Mouse (Mus musculus): Measurements from ENCODE around the gene Cdh3. TPM values are rescaled to one million over a fixed set of nuclear protein-coding genes. Genes with fewer than 3 reads are reported as not detected.

Gene Cdh3
- polyA plus RNA-seq, 1 experiment, result 0.42 TPM

GRCm38 (mm10) chr8:106539193-106539592 is 28.5 kb downstream of the Cdh3 start:
- 74% methylated on average over 5 of the region's 5 CpGs for WGBS
- Histone ChIP-seq H3K4me1 (ENCODE audit: control insufficient read depth, insufficient read depth, insufficient read length, low read length) (no peaks in the 10 kb centered on the region), H3K36me3 (ENCODE audit: control insufficient read depth, insufficient read depth, low read length) (no peaks in the 10 kb centered on the region), H3K27me3 (ENCODE audit: control insufficient read depth, insufficient read depth, low read length) (no peaks in the 10 kb centered on the region), H3K4me3 (ENCODE audit: low read depth, low read length) (no peak overlapping the region), H3K27ac (ENCODE audit: insufficient read depth, low read depth, low read length) (no peak overlapping the region)
- TF ChIP-seq POLR2A (IDR thresholded peaks at IDR 0.05; ENCODE audit: low read depth, low read length), result no peak
- TF ChIP-seq CTCF (IDR thresholded peaks at IDR 0.05; ENCODE audit: extremely low read depth, insufficient read length, insufficient replicate concordance, low read depth, low read length), result no peak

GRCm38 (mm10) chr8:106541002-106541401 is 30.3 kb downstream of the Cdh3 start:
- Histone ChIP-seq H3K27me3 (ENCODE audit: control insufficient read depth, insufficient read depth, low read length) (no peaks in the 10 kb centered on the region), H3K4me3 (ENCODE audit: low read depth, low read length) (no peak overlapping the region), H3K27ac (ENCODE audit: insufficient read depth, low read depth, low read length) (no peak overlapping the region), H3K4me1 (ENCODE audit: control insufficient read depth, insufficient read depth, insufficient read length, low read length) (no peaks in the 10 kb centered on the region), H3K36me3 (ENCODE audit: control insufficient read depth, insufficient read depth, low read length) (no peaks in the 10 kb centered on the region)
- TF ChIP-seq POLR2A (IDR thresholded peaks at IDR 0.05; ENCODE audit: low read depth, low read length) (no peak), CTCF (IDR thresholded peaks at IDR 0.05; ENCODE audit: extremely low read depth, insufficient read length, insufficient replicate concordance, low read depth, low read length) (no peak)
- WGBS, result 71% methylated on average over 11 of the region's 11 CpGs

DNA sequence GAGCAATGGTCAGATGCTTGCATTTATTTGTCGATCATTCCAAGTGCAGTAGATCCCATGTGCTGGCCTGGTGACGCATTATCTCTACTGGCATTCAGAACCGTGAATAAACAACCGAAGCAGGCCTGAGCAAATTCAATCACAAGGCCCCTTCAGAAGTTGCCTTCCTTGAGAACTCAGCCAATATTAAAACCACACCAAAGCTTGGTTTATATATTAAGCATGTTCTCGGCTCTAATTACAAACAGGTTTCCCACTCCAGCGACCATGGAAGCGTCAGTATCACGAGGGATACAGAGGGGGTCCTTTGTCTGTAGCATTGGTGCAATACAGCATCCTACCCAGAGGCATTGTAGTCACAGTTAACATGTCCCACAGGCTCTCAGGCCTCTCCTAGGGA is 32.4 kb downstream of the Cdh3 start:
- H3K4me1 ChIP-seq (ENCODE audit: control insufficient read depth, insufficient read depth, insufficient read length, low read length), result no peaks in the 10 kb centered on the region
- H3K27ac ChIP-seq (ENCODE audit: insufficient read depth, low read depth, low read length), result no peak overlapping the region
- 90% methylated on average over 8 of the region's 8 CpGs for WGBS
- TF ChIP-seq CTCF (IDR thresholded peaks at IDR 0.05; ENCODE audit: extremely low read depth, insufficient read length, insufficient replicate concordance, low read depth, low read length) (no peak), POLR2A (IDR thresholded peaks at IDR 0.05; ENCODE audit: low read depth, low read length) (no peak)
- no peak overlapping the region for H3K4me3 ChIP-seq (ENCODE audit: low read depth, low read length)
- H3K27me3 ChIP-seq (ENCODE audit: control insufficient read depth, insufficient read depth, low read length), result no peaks in the 10 kb centered on the region
- H3K36me3 ChIP-seq (ENCODE audit: control insufficient read depth, insufficient read depth, low read length), result no peaks in the 10 kb centered on the region

DNA sequence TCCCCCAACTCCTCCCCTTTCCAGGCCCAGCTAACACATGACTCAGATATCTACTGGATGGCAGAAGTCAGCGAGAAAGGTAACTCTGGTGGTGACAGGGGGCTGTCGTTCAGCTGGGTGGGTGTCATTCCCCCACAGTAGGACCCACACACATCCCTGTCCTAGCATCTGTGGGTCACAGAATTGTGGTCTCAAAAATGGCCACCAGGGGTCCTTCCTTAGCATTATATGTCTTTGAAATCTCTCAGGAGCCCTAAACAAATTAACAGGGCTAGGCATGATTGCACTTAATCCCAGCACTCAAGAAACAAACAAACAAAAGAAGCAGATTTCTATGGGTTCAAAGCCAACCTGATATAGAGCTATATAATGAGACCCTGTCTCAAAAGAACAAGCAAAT is 34.5 kb downstream of the Cdh3 start:
- no peak overlapping the region for H3K4me3 ChIP-seq (ENCODE audit: low read depth, low read length)
- H3K27ac ChIP-seq (ENCODE audit: insufficient read depth, low read depth, low read length), result no peak overlapping the region
- no peaks in the 10 kb centered on the region for H3K4me1 ChIP-seq (ENCODE audit: control insufficient read depth, insufficient read depth, insufficient read length, low read length)
- whole genome bisulfite sequencing, result 76% methylated on average over 2 of the region's 2 CpGs
- no peaks in the 10 kb centered on the region for H3K36me3 ChIP-seq (ENCODE audit: control insufficient read depth, insufficient read depth, low read length)
- TF ChIP-seq CTCF (IDR thresholded peaks at IDR 0.05; ENCODE audit: extremely low read depth, insufficient read length, insufficient replicate concordance, low read depth, low read length) (no peak), POLR2A (IDR thresholded peaks at IDR 0.05; ENCODE audit: low read depth, low read length) (no peak)
- no peaks in the 10 kb centered on the region for H3K27me3 ChIP-seq (ENCODE audit: control insufficient read depth, insufficient read depth, low read length)

DNA sequence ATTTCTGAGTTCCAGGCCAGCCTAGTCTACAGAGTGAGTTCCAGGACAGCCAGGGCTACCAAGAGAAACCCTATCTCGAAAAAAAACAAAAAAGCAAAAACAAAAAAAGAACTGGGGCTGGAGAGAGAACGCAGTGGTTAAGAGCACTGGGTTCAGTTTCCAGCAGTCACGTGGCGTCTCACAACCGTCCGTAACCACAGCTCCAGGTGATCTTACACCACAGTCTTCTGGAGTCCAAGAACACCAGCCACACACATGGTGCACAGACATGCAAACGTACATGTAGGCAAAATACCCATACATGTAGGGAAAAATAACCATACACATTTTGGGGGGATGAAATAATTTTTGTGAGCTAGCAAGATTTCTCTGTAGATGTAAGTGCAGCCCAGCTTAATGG is 36.1 kb downstream of the Cdh3 start:
- no peaks in the 10 kb centered on the region for H3K27me3 ChIP-seq (ENCODE audit: control insufficient read depth, insufficient read depth, low read length)
- no peak overlapping the region for H3K27ac ChIP-seq (ENCODE audit: insufficient read depth, low read depth, low read length)
- H3K4me1 ChIP-seq (ENCODE audit: control insufficient read depth, insufficient read depth, insufficient read length, low read length), result no peaks in the 10 kb centered on the region
- no peak overlapping the region for H3K4me3 ChIP-seq (ENCODE audit: low read depth, low read length)
- no peak for TF ChIP-seq CTCF (IDR thresholded peaks at IDR 0.05; ENCODE audit: extremely low read depth, insufficient read length, insufficient replicate concordance, low read depth, low read length)
- no peak for TF ChIP-seq POLR2A (IDR thresholded peaks at IDR 0.05; ENCODE audit: low read depth, low read length)
- no peaks in the 10 kb centered on the region for H3K36me3 ChIP-seq (ENCODE audit: control insufficient read depth, insufficient read depth, low read length)
- 86% methylated on average over 7 of the region's 7 CpGs for WGBS

DNA sequence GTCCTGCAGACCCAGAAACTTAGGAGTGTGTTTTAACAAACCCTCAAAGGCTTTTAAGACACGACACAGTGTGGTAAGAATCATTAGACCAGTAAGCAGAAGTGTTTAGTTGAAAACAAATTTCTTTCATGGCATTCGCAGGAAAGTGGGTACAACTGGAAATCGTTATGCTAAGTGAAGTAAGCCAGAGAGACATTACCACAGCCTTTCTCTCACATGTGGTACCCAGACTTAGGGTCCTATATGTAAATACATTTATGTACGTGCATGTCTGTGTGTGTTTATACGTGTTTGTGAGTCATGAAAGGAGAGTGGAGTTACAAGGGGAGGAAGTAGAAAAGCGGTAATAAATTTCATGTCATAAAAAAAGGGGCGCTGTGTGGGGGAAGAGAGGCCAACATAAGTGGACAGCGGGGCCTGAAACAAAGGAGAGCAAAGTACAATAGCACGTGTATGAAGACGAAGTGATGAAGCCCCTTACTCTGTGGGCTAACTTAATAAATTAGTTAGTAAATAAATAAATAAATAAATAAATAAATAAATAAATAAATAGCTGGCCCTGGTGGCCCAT is 37.8 kb downstream of the Cdh3 start:
- H3K4me1 ChIP-seq (ENCODE audit: control insufficient read depth, insufficient read depth, insufficient read length, low read length), result no peaks in the 10 kb centered on the region
- 33% methylated on average over 10 of the region's 10 CpGs for WGBS
- H3K4me3 ChIP-seq (ENCODE audit: low read depth, low read length), result no peak overlapping the region
- no peaks in the 10 kb centered on the region for H3K36me3 ChIP-seq (ENCODE audit: control insufficient read depth, insufficient read depth, low read length)
- TF ChIP-seq CTCF (IDR thresholded peaks at IDR 0.05; ENCODE audit: extremely low read depth, insufficient read length, insufficient replicate concordance, low read depth, low read length), result no peak
- TF ChIP-seq POLR2A (IDR thresholded peaks at IDR 0.05; ENCODE audit: low read depth, low read length), result no peak
- no peak overlapping the region for H3K27ac ChIP-seq (ENCODE audit: insufficient read depth, low read depth, low read length)
- no peaks in the 10 kb centered on the region for H3K27me3 ChIP-seq (ENCODE audit: control insufficient read depth, insufficient read depth, low read length)

DNA sequence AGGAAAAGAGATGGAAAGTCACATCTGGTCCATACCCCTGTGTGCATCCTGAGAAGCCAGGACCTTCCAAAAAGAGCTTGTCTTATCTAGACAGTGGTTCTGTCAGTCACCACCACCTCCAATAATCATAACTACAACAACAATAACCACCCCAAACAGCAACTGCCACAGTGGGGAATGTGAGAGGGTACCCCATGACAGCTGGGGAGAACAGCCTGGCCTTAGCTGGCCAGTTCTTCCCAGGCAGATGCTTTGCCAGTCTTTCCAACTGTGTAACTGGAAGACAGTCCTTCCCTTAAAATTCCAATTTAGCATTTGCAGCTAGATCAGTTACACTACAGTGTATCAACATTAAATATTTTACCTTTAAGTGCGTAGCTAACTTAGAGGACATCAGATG is 40.2 kb downstream of the Cdh3 start:
- Histone ChIP-seq H3K4me1 (ENCODE audit: control insufficient read depth, insufficient read depth, insufficient read length, low read length) (no peaks in the 10 kb centered on the region), H3K36me3 (ENCODE audit: control insufficient read depth, insufficient read depth, low read length) (no peaks in the 10 kb centered on the region), H3K27me3 (ENCODE audit: control insufficient read depth, insufficient read depth, low read length) (no peaks in the 10 kb centered on the region), H3K4me3 (ENCODE audit: low read depth, low read length) (no peak overlapping the region), H3K27ac (ENCODE audit: insufficient read depth, low read depth, low read length) (no peak overlapping the region)
- TF ChIP-seq CTCF (IDR thresholded peaks at IDR 0.05; ENCODE audit: extremely low read depth, insufficient read length, insufficient replicate concordance, low read depth, low read length), result no peak
- TF ChIP-seq POLR2A (IDR thresholded peaks at IDR 0.05; ENCODE audit: low read depth, low read length), result no peak
- WGBS, result 96% methylated on average over 1 of the region's 1 CpGs

Measured in small intestine, adult 2 months (tissue).